Mouse (Mus musculus) subcutaneous adipose tissue, adult 2 months (tissue): ENCODE data around the gene Hipk3. TPM values are rescaled to one million over a fixed set of nuclear protein-coding genes. Genes with fewer than 3 reads are reported as not detected.

Experiments
- polyA plus RNA-seq: library from polyadenylated mRNA; depleted of rRNA; stranded (reverse); fragments of >200 nt; gene quantifications from 2 replicates; pipeline ENCODE4 v1.2.3, GENCODE M21; 2012; ENCODE audit warnings: low replicate concordance; rRNA removed

Gene Hipk3
- polyA plus RNA-seq: 51.7 and 52.2 TPM in 2 replicates

GRCm38 (mm10) chr2:104493951-104494800, at the start of gene Hipk3:
Hipk3 (minus strand) TSS chr2:104494446.

GRCm38 (mm10) chr2:104410963-104411545, 83.2 kb downstream of the Hipk3 start, which contains the start of gene D430041D05Rik:
D430041D05Rik (minus strand) TSS chr2:104411013.

Other genes with a start within 250 kb of the Hipk3 start
- gene D430041D05Rik, start 83.4 kb downstream of the Hipk3 start, polyA plus RNA-seq: 0.91 TPM in 1 of 2 replicates, not detected in the other
- gene Cstf3, start 96.1 kb upstream of the Hipk3 start, polyA plus RNA-seq: 5.7 and 14.4 TPM in 2 replicates
- gene Tcp11l1, start 217.7 kb upstream of the Hipk3 start, polyA plus RNA-seq: 3.7 and 9.5 TPM in 2 replicates
- gene Pin1rt1, start 221.9 kb upstream of the Hipk3 start, polyA plus RNA-seq: not detected in 2 replicates
- 0.59 and 1.6 TPM in 2 replicates for gene Depdc7, start 248.4 kb upstream of the Hipk3 start, polyA plus RNA-seq